Mouse (Mus musculus): Measurements from ENCODE around the gene Wwtr1. TPM values are rescaled to one million over a fixed set of nuclear protein-coding genes. Genes with fewer than 3 reads are reported as not detected.

The Wwtr1 gene
- polyA plus RNA-seq, 1 experiment: 4.0 TPM

Other genes with a start within 250 kb of the Wwtr1 start
- gene Tm4sf4, start 150.6 kb downstream of the Wwtr1 start, polyA plus RNA-seq (2012; rRNA removed): 51.1 and 85.6 TPM in 2 replicates
- gene Commd2, start 75.8 kb upstream of the Wwtr1 start, polyA plus RNA-seq (2012; rRNA removed): 21.8 and 22.4 TPM in 2 replicates
- not detected in 2 replicates for gene Ankub1, start 116.9 kb upstream of the Wwtr1 start, polyA plus RNA-seq (2012; rRNA removed)
- gene Rnf13, start 160.2 kb upstream of the Wwtr1 start, polyA plus RNA-seq (2012; rRNA removed): 19.9 and 33.8 TPM in 2 replicates

Measured in large intestine, adult 2 months (tissue).